Mouse (Mus musculus): ENCODE results near the gene Scamp4. TPM values are rescaled to one million over a fixed set of nuclear protein-coding genes. Genes with fewer than 3 reads are reported as not detected.
A peak's percentile ranks its signal among the peaks of the same experiment; 100 is the strongest.
"Not testable (repeated sequence)": the region's sequence is repeated elsewhere in the genome, so short reads cannot be mapped to it uniquely, and the experiment has no call there.

Gene Scamp4
- polyA plus RNA-seq, 1 experiment from 2014 or later: 64.3 TPM

- H3K4me3 ChIP-seq (ENCODE audit: low read depth, low read length): peak overlapping the region; percentile 83
- WGBS: 17% methylated on average over 15 of the region's 15 CpGs
- peaks cover 24% of the 10 kb centered on the region for H3K4me1 ChIP-seq (ENCODE audit: control insufficient read depth, insufficient read depth, low read length)
Observed at GRCm38 (mm10) chr10:80623457-80624191, 21.0 kb downstream of the Scamp4 start.

DNA sequence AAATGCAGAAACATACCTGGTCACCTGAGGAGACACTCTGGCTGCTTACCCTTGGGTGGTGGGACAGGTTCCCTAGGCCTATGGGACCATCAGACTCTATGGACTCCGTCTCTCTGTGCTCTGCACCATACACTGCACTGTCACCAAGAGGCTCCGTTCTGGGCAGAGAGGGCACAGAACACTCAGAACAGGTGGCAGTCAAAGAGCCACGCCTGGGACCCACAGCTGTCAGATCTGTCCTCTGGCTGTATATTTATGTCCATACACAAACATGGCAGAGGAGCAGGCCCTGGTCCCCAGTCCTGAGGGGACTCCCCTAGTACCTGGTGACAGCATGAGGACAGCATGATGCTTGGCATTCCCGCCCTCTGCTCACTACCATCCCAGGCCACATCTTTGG is 23.1 kb downstream of the Scamp4 start:
- 91% methylated on average over 4 of the region's 4 CpGs for WGBS

More at GRCm38 (mm10) chr10:80623457-80624191, 21.0 kb downstream of the Scamp4 start:
- peak overlapping the region; percentile 59 for H3K4me2 ChIP-seq (ENCODE audit: low read length)
- no peak for ATAC-seq
- H3K9me3 ChIP-seq (replicated peaks; ENCODE audit: control insufficient read depth, low read length, poor library complexity, severe bottlenecking): no peaks in the 10 kb centered on the region
- H3K27me3 ChIP-seq (ENCODE audit: control insufficient read depth, insufficient read depth, low read depth, low read length): no peaks in the 10 kb centered on the region
- H3K27ac ChIP-seq (ENCODE audit: low read length): peak overlapping the region; percentile 98; the same call in 1 of the 2 replicates
- H3K36me3 ChIP-seq (ENCODE audit: control insufficient read depth, insufficient read depth, low read length): no peaks in the 10 kb centered on the region
- peak overlapping the region; percentile 95 for H3K9ac ChIP-seq (ENCODE audit: low read depth, low read length)

GRCm38 (mm10) chr10:80627685-80628084 is 25.0 kb downstream of the Scamp4 start:
- Histone ChIP-seq H3K9ac (ENCODE audit: low read depth, low read length) (0 out of 2 replicates have a peak overlapping the region, but pooled peaks have one; percentile 25), H3K27ac (ENCODE audit: low read length) (no peak overlapping the region), H3K27me3 (ENCODE audit: control insufficient read depth, insufficient read depth, low read depth, low read length) (no peaks in the 10 kb centered on the region), H3K9me3 (replicated peaks; ENCODE audit: control insufficient read depth, low read length, poor library complexity, severe bottlenecking) (no peaks in the 10 kb centered on the region), H3K36me3 (ENCODE audit: control insufficient read depth, insufficient read depth, low read length) (no peaks in the 10 kb centered on the region), H3K4me3 (ENCODE audit: low read depth, low read length) (no peak overlapping the region), H3K4me1 (ENCODE audit: control insufficient read depth, insufficient read depth, low read length) (peaks cover 20% of the 10 kb centered on the region), H3K4me2 (ENCODE audit: low read length) (no peak overlapping the region)
- 63% methylated on average over 2 of the region's 2 CpGs for WGBS
- ATAC-seq: no peak

More for the DNA sequence above, 23.1 kb downstream of the Scamp4 start:
- no peaks in the 10 kb centered on the region for H3K9me3 ChIP-seq (replicated peaks; ENCODE audit: control insufficient read depth, low read length, poor library complexity, severe bottlenecking)
- no peaks in the 10 kb centered on the region for H3K36me3 ChIP-seq (ENCODE audit: control insufficient read depth, insufficient read depth, low read length)
- peaks cover 24% of the 10 kb centered on the region for H3K4me1 ChIP-seq (ENCODE audit: control insufficient read depth, insufficient read depth, low read length)
- no peak overlapping the region for H3K9ac ChIP-seq (ENCODE audit: low read depth, low read length)
- H3K27me3 ChIP-seq (ENCODE audit: control insufficient read depth, insufficient read depth, low read depth, low read length): no peaks in the 10 kb centered on the region
- no peak overlapping the region for H3K27ac ChIP-seq (ENCODE audit: low read length)
- H3K4me3 ChIP-seq (ENCODE audit: low read depth, low read length): no peak overlapping the region
- no peak for ATAC-seq
- no peak overlapping the region for H3K4me2 ChIP-seq (ENCODE audit: low read length)

DNA sequence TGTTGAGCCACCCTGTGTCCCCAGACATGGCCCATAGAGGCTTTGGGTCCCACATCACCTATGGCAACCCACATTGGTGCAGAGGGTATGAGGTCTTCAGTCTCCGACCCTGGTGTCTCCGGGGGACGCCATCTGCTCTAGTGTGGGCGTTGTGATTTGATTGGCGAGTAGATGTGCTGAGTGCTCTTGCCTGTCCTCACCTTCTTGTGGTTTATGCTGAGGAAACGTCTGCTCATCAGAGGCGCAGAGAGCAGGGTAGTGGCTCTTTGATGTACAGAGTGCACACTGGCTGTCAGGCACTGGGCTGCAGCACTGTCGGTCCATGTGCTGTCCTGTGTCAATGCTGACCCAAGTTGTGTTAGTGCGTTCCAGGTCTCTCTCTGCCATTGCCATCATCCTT is 26.3 kb downstream of the Scamp4 start:
- Histone ChIP-seq H3K9ac (ENCODE audit: low read depth, low read length) (no peak overlapping the region), H3K27me3 (ENCODE audit: control insufficient read depth, insufficient read depth, low read depth, low read length) (no peaks in the 10 kb centered on the region), H3K4me1 (ENCODE audit: control insufficient read depth, insufficient read depth, low read length) (peaks cover 13% of the 10 kb centered on the region), H3K4me3 (ENCODE audit: low read depth, low read length) (no peak overlapping the region), H3K27ac (ENCODE audit: low read length) (no peak overlapping the region), H3K9me3 (replicated peaks; ENCODE audit: control insufficient read depth, low read length, poor library complexity, severe bottlenecking) (no peaks in the 10 kb centered on the region), H3K36me3 (ENCODE audit: control insufficient read depth, insufficient read depth, low read length) (no peaks in the 10 kb centered on the region), H3K4me2 (ENCODE audit: low read length) (no peak overlapping the region)
- ATAC-seq: no peak
- 85% methylated on average over 9 of the region's 9 CpGs for WGBS

- WGBS: 92% methylated on average over 6 of the region's 6 CpGs
- no peak overlapping the region for H3K9ac ChIP-seq (ENCODE audit: low read depth, low read length)
Observed at GRCm38 (mm10) chr10:80635345-80635744, 32.7 kb downstream of the Scamp4 start.

GRCm38 (mm10) chr10:80646936-80647335 is 44.3 kb downstream of the Scamp4 start:
- no peak overlapping the region for H3K9ac ChIP-seq (ENCODE audit: low read depth, low read length)
- H3K4me3 ChIP-seq (ENCODE audit: low read depth, low read length): no peak overlapping the region
- no peaks in the 10 kb centered on the region for H3K9me3 ChIP-seq (replicated peaks; ENCODE audit: control insufficient read depth, low read length, poor library complexity, severe bottlenecking)
- ATAC-seq: no peak
- WGBS: 96% methylated on average over 10 of the region's 10 CpGs
- no peak overlapping the region for H3K4me2 ChIP-seq (ENCODE audit: low read length)
- no peaks in the 10 kb centered on the region for H3K4me1 ChIP-seq (ENCODE audit: control insufficient read depth, insufficient read depth, low read length)
- peaks cover 50% of the 10 kb centered on the region for H3K36me3 ChIP-seq (ENCODE audit: control insufficient read depth, insufficient read depth, low read length)
- H3K27ac ChIP-seq (ENCODE audit: low read length): no peak overlapping the region
- H3K27me3 ChIP-seq (ENCODE audit: control insufficient read depth, insufficient read depth, low read depth, low read length): no peaks in the 10 kb centered on the region

More at GRCm38 (mm10) chr10:80635345-80635744, 32.7 kb downstream of the Scamp4 start:
- no peak for ATAC-seq
- no peak overlapping the region for H3K4me3 ChIP-seq (ENCODE audit: low read depth, low read length)
- H3K27ac ChIP-seq (ENCODE audit: low read length): no peak overlapping the region
- no peak overlapping the region for H3K4me2 ChIP-seq (ENCODE audit: low read length)
- H3K27me3 ChIP-seq (ENCODE audit: control insufficient read depth, insufficient read depth, low read depth, low read length): no peaks in the 10 kb centered on the region
- H3K36me3 ChIP-seq (ENCODE audit: control insufficient read depth, insufficient read depth, low read length): peaks cover 50% of the 10 kb centered on the region
- no peaks in the 10 kb centered on the region for H3K4me1 ChIP-seq (ENCODE audit: control insufficient read depth, insufficient read depth, low read length)
- no peaks in the 10 kb centered on the region for H3K9me3 ChIP-seq (replicated peaks; ENCODE audit: control insufficient read depth, low read length, poor library complexity, severe bottlenecking)

GRCm38 (mm10) chr10:80649910-80650309 is 47.2 kb downstream of the Scamp4 start:
- H3K9ac ChIP-seq (ENCODE audit: low read depth, low read length); H3K4me1 ChIP-seq (ENCODE audit: control insufficient read depth, insufficient read depth, low read length); H3K9me3 ChIP-seq (replicated peaks; ENCODE audit: control insufficient read depth, low read length, poor library complexity, severe bottlenecking); ATAC-seq; H3K4me2 ChIP-seq (ENCODE audit: low read length); H3K4me3 ChIP-seq (ENCODE audit: low read depth, low read length); H3K27ac ChIP-seq (ENCODE audit: low read length); H3K27me3 ChIP-seq (ENCODE audit: control insufficient read depth, insufficient read depth, low read depth, low read length): not testable (repeated sequence)
- 89% methylated on average over 6 of the region's 6 CpGs for WGBS
- peaks cover 25% of the 10 kb centered on the region for H3K36me3 ChIP-seq (ENCODE audit: control insufficient read depth, insufficient read depth, low read length)

GRCm38 (mm10) chr10:80650392-80650791 is 47.7 kb downstream of the Scamp4 start:
- 91% methylated on average over 10 of the region's 10 CpGs for WGBS
- Histone ChIP-seq H3K27me3 (ENCODE audit: control insufficient read depth, insufficient read depth, low read depth, low read length) (no peaks in the 10 kb centered on the region), H3K36me3 (ENCODE audit: control insufficient read depth, insufficient read depth, low read length) (peaks cover 20% of the 10 kb centered on the region), H3K9ac (ENCODE audit: low read depth, low read length) (no peak overlapping the region), H3K27ac (ENCODE audit: low read length) (no peak overlapping the region), H3K4me1 (ENCODE audit: control insufficient read depth, insufficient read depth, low read length) (peaks cover 15% of the 10 kb centered on the region), H3K4me2 (ENCODE audit: low read length) (no peak overlapping the region), H3K9me3 (replicated peaks; ENCODE audit: control insufficient read depth, low read length, poor library complexity, severe bottlenecking) (no peaks in the 10 kb centered on the region), H3K4me3 (ENCODE audit: low read depth, low read length) (no peak overlapping the region)
- ATAC-seq: no peak

GRCm38 (mm10) chr10:80653156-80653720 is 50.6 kb downstream of the Scamp4 start:
- ATAC-seq: no peak
- H3K9me3 ChIP-seq (replicated peaks; ENCODE audit: control insufficient read depth, low read length, poor library complexity, severe bottlenecking): no peaks in the 10 kb centered on the region
- H3K4me2 ChIP-seq (ENCODE audit: low read length): no peak overlapping the region
- H3K27ac ChIP-seq (ENCODE audit: low read length): no peak overlapping the region
- WGBS: 91% methylated on average over 6 of the region's 6 CpGs
- peaks cover 25% of the 10 kb centered on the region for H3K4me1 ChIP-seq (ENCODE audit: control insufficient read depth, insufficient read depth, low read length)
- H3K9ac ChIP-seq (ENCODE audit: low read depth, low read length): no peak overlapping the region
- no peaks in the 10 kb centered on the region for H3K27me3 ChIP-seq (ENCODE audit: control insufficient read depth, insufficient read depth, low read depth, low read length)
- H3K36me3 ChIP-seq (ENCODE audit: control insufficient read depth, insufficient read depth, low read length): peaks cover 1% of the 10 kb centered on the region; the same call in 1 of the 2 replicates
- H3K4me3 ChIP-seq (ENCODE audit: low read depth, low read length): no peak overlapping the region

Data from midbrain, embryonic 16.5 days (tissue).